Mouse (Mus musculus) limb, embryonic 10.5 days (tissue): Measurements from ENCODE around the gene Hist3h2ba. TPM values are rescaled to one million over a fixed set of nuclear protein-coding genes. Genes with fewer than 3 reads are reported as not detected.

ENCODE experiments used
- microRNA-seq: library from miRNA; unstranded; fragments of <30 nt; microRNA quantifications from one replicate; pipeline ENCODE4, GENCODE M21; 2017
- polyA plus RNA-seq: library from polyadenylated mRNA; unstranded; fragments of >200 nt; fragmentation: Nextera tagmentation; extraction: Ambion mirVana; gene quantifications from 2 replicates; pipeline ENCODE4 v1.2.1, GENCODE M21; 2016

Gene Hist3h2ba
- polyA plus RNA-seq, 1 experiment from 2014 or later = 4.5 TPM

Small RNA genes within 50 kb of the gene (microRNA-seq; reads per million reads assigned to microRNA genes)
- not detected for gene Gm44313

Other genes with a start within 250 kb of the Hist3h2ba start
- not detected in 2 replicates for gene Olfr319, start 249.8 kb upstream of the Hist3h2ba start, polyA plus RNA-seq
- gene Olfr318, start 224.9 kb upstream of the Hist3h2ba start, polyA plus RNA-seq = not detected in 2 replicates
- gene Olfr317, start 209.7 kb upstream of the Hist3h2ba start, polyA plus RNA-seq = not detected in 2 replicates
- not detected in 2 replicates for gene Olfr316, start 196.2 kb upstream of the Hist3h2ba start, polyA plus RNA-seq
- gene Olfr315, start 175.7 kb upstream of the Hist3h2ba start, polyA plus RNA-seq = not detected in 2 replicates
- not detected in 2 replicates for gene Olfr314, start 166.0 kb upstream of the Hist3h2ba start, polyA plus RNA-seq
- gene Fam183b, start 147.0 kb upstream of the Hist3h2ba start, polyA plus RNA-seq = not detected in 2 replicates
- gene Olfr313, start 133.9 kb upstream of the Hist3h2ba start, polyA plus RNA-seq = not detected in 2 replicates
- not detected in 2 replicates for gene Olfr312, start 119.7 kb upstream of the Hist3h2ba start, polyA plus RNA-seq
- not detected in 2 replicates for gene Olfr311, start 109.7 kb upstream of the Hist3h2ba start, polyA plus RNA-seq
- gene Gm12258, start 101.8 kb upstream of the Hist3h2ba start, polyA plus RNA-seq = 7.8 and 11.0 TPM in 2 replicates
- 8.6 and 10.9 TPM in 2 replicates for gene 2810021J22Rik, start 81.7 kb upstream of the Hist3h2ba start, polyA plus RNA-seq
- 5.7 and 6.9 TPM in 2 replicates for gene Zfp39, start 44.7 kb upstream of the Hist3h2ba start, polyA plus RNA-seq
- 0.05 TPM in 1 of 2 replicates, not detected in the other for gene Btnl10, start 31.0 kb upstream of the Hist3h2ba start, polyA plus RNA-seq
- 222 and 238 TPM in 2 replicates for gene Rnf187, start 10.0 kb upstream of the Hist3h2ba start, polyA plus RNA-seq
- 8.4 and 11.3 TPM in 2 replicates for gene Hist3h2a, start 5.8 kb downstream of the Hist3h2ba start, polyA plus RNA-seq
- 0.31 and 0.35 TPM in 2 replicates for gene Trim17, start 5.8 kb downstream of the Hist3h2ba start, polyA plus RNA-seq
- 17.8 and 20.7 TPM in 2 replicates for gene Trim11, start 29.2 kb downstream of the Hist3h2ba start, polyA plus RNA-seq
- gene Obscn, start 187.5 kb downstream of the Hist3h2ba start, polyA plus RNA-seq = 0.11 and 0.13 TPM in 2 replicates
- gene Iba57, start 214.8 kb downstream of the Hist3h2ba start, polyA plus RNA-seq = 3.3 and 4.5 TPM in 2 replicates
- gene Gjc2, start 234.3 kb downstream of the Hist3h2ba start, polyA plus RNA-seq = 0.23 TPM in 1 of 2 replicates, not detected in the other
- 145 and 155 TPM in 2 replicates for gene Guk1, start 243.3 kb downstream of the Hist3h2ba start, polyA plus RNA-seq